Mouse (Mus musculus) spleen, postnatal 0 days (tissue): Measurements from ENCODE around the gene Spc25. TPM values are rescaled to one million over a fixed set of nuclear protein-coding genes. Genes with fewer than 3 reads are reported as not detected.

Experiments
- polyA plus RNA-seq: library from polyadenylated mRNA; unstranded; fragments of >200 nt; fragmentation: Nextera tagmentation; extraction: Ambion mirVana; gene quantifications from 2 replicates; pipeline ENCODE4 v1.2.1, GENCODE M21; 2015

Gene Spc25
- polyA plus RNA-seq = 119 and 135 TPM in 2 replicates

GRCm38 (mm10) chr2:69205791-69206351, at the start of gene Spc25:
Spc25 (minus strand) TSS chr2:69206194.

GRCm38 (mm10) chr2:69210773-69211172, 4.8 kb upstream of the Spc25 start, which contains the start of gene G6pc2:
G6pc2 (plus strand) TSS chr2:69211073.

Other genes starting within 250 kb of the Spc25 start
- 5.1 and 6.3 TPM in 2 replicates for gene Nostrin, start 70.4 kb downstream of the Spc25 start, polyA plus RNA-seq
- not detected in 2 replicates for gene G6pc2, start 4.9 kb upstream of the Spc25 start, polyA plus RNA-seq
- 0.04 TPM in 1 of 2 replicates, not detected in the other for gene Abcb11, start 136.4 kb upstream of the Spc25 start, polyA plus RNA-seq
- 0.94 and 1.1 TPM in 2 replicates for gene Dhrs9, start 174.3 kb upstream of the Spc25 start, polyA plus RNA-seq